Mouse (Mus musculus): ENCODE results near the gene Mex3a. TPM values are rescaled to one million over a fixed set of nuclear protein-coding genes. Genes with fewer than 3 reads are reported as not detected.
A peak's percentile ranks its signal among the peaks of the same experiment; 100 is the strongest.

Gene Mex3a
- polyA plus RNA-seq, 1 experiment from 2014 or later = 26.3 TPM

DNA sequence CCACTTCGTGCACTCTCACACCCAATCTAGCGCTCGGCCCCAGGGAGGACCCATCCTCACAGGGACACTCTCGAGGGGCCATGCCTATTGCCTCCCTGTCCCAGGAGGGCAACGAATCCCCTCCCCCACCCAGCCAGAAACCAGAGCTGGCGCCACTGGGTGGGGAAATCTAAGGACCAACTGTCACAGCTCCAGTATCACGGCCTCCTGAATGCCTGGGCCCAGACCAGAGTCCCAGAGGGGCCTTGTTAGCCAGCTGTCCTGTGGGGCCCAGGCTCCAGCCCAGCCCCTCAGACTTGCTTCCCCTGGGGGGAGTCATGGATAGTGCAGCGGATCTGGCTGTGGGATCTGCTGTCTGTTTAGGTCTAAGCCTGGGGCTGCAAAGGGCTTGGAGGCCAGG lies 4.6 kb upstream of the Mex3a start:
- Histone ChIP-seq H3K36me3 (ENCODE audit: control insufficient read depth, insufficient read depth, low read length) (peaks cover 9% of the 10 kb centered on the region; the same call in 1 of the 2 replicates), H3K4me1 (ENCODE audit: control insufficient read depth, insufficient read depth, low read length) (peaks cover 29% of the 10 kb centered on the region), H3K27me3 (ENCODE audit: control insufficient read depth, insufficient read depth, low read length) (no peaks in the 10 kb centered on the region), H3K4me3 (ENCODE audit: low read depth, low read length) (no peak overlapping the region), H3K9me3 (ENCODE audit: control insufficient read depth, low read depth, low read length) (no peaks in the 10 kb centered on the region), H3K4me2 (replicated peaks; ENCODE audit: low read depth, low read length) (0 out of 2 replicates have a peak overlapping the region, but pooled peaks have one; percentile 7), H3K27ac (ENCODE audit: low read length) (peak overlapping the region; percentile 11; the same call in 1 of the 2 replicates), H3K9ac (replicated peaks; ENCODE audit: low read depth, low read length) (peak overlapping the region; percentile 10; the same call in 1 of the 2 replicates)
- ATAC-seq (ENCODE audit: insufficient number of reproducible peaks, insufficient read depth, low FRiP score, low read depth) = no peak
- WGBS = 36% methylated on average over 8 of the region's 8 CpGs

DNA sequence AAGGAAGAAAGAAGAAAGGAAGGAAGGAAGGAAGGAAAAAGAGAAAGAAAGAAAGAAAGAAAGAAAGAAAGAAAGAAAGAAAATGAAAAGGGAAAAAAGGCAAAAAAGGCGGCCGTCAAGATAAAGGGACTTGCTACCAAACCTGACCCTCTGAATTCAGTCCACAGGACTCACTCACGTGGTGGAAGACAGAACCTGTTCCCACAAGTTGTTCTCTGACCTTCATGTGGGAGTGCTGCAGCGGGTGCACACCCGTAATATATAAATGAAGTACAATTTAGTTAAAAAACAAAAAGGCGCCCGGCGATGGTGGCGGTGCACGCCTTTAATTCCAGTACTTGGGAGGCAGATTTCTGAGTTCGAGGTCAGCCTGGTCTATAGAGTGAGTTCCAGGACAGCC lies 3.5 kb upstream of the Mex3a start:
- H3K4me2 ChIP-seq (replicated peaks; ENCODE audit: low read depth, low read length) = no peak overlapping the region
- H3K9ac ChIP-seq (replicated peaks; ENCODE audit: low read depth, low read length) = no peak overlapping the region

DNA sequence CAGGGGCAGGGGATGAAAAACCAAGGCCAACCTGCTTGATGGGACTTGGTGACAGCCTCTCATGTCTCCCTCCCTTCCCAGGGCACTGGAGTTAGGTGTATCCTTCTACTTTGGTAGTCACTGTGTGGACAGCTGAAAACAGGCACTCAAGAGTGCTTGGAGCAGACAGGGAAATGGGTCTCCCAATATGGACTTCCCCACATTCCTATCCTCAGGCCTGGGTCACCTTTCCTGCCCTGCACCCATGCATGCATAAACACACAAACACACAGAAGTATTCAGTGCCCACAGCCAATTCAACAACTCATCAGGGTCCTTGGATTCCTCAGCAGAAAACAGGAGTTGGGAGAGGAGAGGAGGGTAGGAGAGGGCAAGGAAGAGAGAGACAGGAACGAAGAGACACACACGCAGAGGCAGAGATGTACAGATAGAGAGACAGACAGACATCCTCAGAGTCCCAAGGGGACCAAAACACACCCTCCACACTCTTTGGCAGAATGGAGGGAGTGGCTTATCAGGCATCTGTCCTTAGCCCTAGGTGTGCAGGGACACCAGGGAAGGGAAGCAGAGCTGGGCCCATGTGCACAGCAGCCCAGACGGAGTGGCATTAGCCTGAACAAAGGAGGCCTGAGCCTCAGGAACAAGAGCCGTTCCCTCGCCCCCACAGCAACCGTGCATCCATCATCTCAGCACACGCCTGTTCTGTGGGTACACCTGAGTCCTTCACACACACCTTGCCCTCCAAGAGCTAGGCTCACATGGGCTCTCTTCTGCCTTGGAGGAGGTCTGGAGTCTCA lies 2.8 kb upstream of the Mex3a start:
- H3K9ac ChIP-seq (replicated peaks; ENCODE audit: low read depth, low read length) = peak overlapping the region; percentile 94; the same call in 1 of the 2 replicates
- H3K4me3 ChIP-seq (ENCODE audit: low read depth, low read length) = peak overlapping the region; percentile 67; the same call in 1 of the 2 replicates
- H3K4me2 ChIP-seq (replicated peaks; ENCODE audit: low read depth, low read length) = peak overlapping the region; percentile 91
- no peaks in the 10 kb centered on the region for H3K27me3 ChIP-seq (ENCODE audit: control insufficient read depth, insufficient read depth, low read length)
- no peak for ATAC-seq (ENCODE audit: insufficient number of reproducible peaks, insufficient read depth, low FRiP score, low read depth)
- no peaks in the 10 kb centered on the region for H3K9me3 ChIP-seq (ENCODE audit: control insufficient read depth, low read depth, low read length)
- peak overlapping the region; percentile 98; the same call in 1 of the 2 replicates for H3K27ac ChIP-seq (ENCODE audit: low read length)
- WGBS = 33% methylated on average over 7 of the region's 7 CpGs
- no peaks in the 10 kb centered on the region; the same call in 1 of the 2 replicates for H3K36me3 ChIP-seq (ENCODE audit: control insufficient read depth, insufficient read depth, low read length)
- H3K4me1 ChIP-seq (ENCODE audit: control insufficient read depth, insufficient read depth, low read length) = peaks cover 33% of the 10 kb centered on the region

More for the DNA sequence above, 3.5 kb upstream of the Mex3a start:
- 78% methylated on average over 11 of the region's 11 CpGs for WGBS
- H3K9me3 ChIP-seq (ENCODE audit: control insufficient read depth, low read depth, low read length) = no peaks in the 10 kb centered on the region
- H3K27ac ChIP-seq (ENCODE audit: low read length) = no peak overlapping the region
- H3K27me3 ChIP-seq (ENCODE audit: control insufficient read depth, insufficient read depth, low read length) = no peaks in the 10 kb centered on the region
- peaks cover 29% of the 10 kb centered on the region for H3K4me1 ChIP-seq (ENCODE audit: control insufficient read depth, insufficient read depth, low read length)
- no peak for ATAC-seq (ENCODE audit: insufficient number of reproducible peaks, insufficient read depth, low FRiP score, low read depth)
- peaks cover 4% of the 10 kb centered on the region; the same call in 1 of the 2 replicates for H3K36me3 ChIP-seq (ENCODE audit: control insufficient read depth, insufficient read depth, low read length)
- H3K4me3 ChIP-seq (ENCODE audit: low read depth, low read length) = no peak overlapping the region

DNA sequence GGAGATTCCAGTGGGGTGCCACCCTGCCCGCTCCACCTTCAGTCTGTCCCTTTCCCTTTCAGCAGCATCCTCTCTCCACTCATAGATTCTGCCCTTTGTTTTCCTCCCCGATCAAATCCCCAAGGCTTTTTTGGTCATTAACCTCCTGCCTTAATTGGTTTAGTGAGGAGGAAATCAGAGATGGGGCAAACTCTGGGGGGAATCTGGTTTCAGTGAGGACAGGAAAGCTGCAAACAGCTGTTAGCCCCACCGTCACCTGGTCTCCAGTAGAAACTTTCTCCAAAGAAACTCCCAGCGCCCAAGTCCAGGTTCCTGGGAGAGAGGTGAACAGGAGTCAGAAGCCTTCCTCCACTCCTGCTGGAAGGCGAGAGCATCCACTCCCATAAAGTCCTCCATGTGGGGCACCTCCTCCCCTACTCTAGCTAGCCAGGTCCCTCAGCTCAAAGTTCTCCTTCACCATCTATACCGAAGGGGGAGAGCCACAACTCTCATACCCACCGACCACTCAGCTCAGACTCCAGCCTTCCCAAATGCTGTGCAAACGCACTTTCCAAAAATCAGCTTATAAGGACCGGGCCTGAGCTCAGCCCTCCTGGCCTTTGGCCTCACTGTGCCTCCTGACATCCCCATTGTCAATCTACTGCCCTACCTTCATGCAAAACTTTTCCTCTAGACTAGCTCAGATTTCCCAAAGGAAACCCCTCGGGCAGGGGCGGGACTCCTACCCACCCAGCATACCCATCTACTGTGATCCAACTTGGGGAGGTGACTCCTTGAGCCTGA lies 1.9 kb upstream of the Mex3a start:
- H3K9me3 ChIP-seq (ENCODE audit: control insufficient read depth, low read depth, low read length) = no peaks in the 10 kb centered on the region
- ATAC-seq (ENCODE audit: insufficient number of reproducible peaks, insufficient read depth, low FRiP score, low read depth) = no peak
- no peaks in the 10 kb centered on the region for H3K27me3 ChIP-seq (ENCODE audit: control insufficient read depth, insufficient read depth, low read length)
- H3K9ac ChIP-seq (replicated peaks; ENCODE audit: low read depth, low read length) = peak overlapping the region; percentile 94
- H3K4me2 ChIP-seq (replicated peaks; ENCODE audit: low read depth, low read length) = peak overlapping the region; percentile 91
- WGBS = 13% methylated on average over 11 of the region's 11 CpGs
- H3K36me3 ChIP-seq (ENCODE audit: control insufficient read depth, insufficient read depth, low read length) = no peaks in the 10 kb centered on the region; the same call in 1 of the 2 replicates
- H3K4me3 ChIP-seq (ENCODE audit: low read depth, low read length) = peak overlapping the region; percentile 67
- peaks cover 41% of the 10 kb centered on the region for H3K4me1 ChIP-seq (ENCODE audit: control insufficient read depth, insufficient read depth, low read length)
- H3K27ac ChIP-seq (ENCODE audit: low read length) = peak overlapping the region; percentile 98

DNA sequence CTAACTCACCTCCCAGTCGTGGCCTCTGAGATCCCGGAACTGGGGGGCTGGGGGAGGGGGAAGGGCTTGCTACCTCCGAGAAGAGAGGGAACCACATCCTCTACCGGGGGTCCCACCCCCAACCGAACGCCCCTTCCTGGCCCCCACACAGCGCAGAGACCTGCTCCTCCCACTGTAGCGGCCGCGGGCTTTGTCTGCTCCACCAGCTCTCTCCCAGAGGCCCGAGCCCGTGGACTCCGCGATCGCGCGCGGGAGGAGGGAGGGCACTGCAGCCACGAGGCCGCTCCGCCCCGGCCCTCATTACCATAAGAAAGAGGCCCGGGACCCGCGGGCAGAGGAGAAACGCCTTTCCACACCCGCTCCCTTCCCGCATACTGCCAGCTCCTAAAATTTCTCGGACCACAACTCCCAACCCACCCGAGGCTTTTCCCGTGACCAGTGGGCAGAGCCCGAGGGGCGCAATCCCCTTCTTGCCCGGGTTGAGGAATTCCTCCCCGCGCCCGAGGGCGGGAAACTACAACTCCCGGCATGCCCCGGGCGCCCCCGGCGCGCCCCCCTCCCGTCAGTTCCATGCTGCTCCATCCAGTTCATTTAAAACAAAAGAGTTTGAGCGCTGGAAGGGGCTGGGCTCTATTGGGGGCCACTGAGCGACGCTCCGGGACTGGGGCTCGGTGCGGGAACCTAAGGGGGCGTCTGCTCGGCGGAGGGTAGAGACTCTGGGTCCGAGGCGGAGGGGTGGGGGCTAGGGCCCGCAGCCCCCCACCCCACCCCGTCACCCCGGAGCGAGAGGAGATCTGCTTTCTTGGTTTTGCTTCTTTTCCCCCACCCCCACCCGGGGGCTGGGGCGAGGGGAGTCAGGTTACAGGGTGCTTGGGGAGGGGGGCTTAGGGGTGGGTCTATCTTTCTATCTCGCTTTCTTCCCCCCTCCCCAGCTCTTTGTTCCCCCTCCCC lies 572 bp upstream of the Mex3a start:
- Histone ChIP-seq H3K27me3 (ENCODE audit: control insufficient read depth, insufficient read depth, low read length) (no peaks in the 10 kb centered on the region), H3K4me3 (ENCODE audit: low read depth, low read length) (peak overlapping the region; percentile 67), H3K36me3 (ENCODE audit: control insufficient read depth, insufficient read depth, low read length) (peaks cover 8% of the 10 kb centered on the region), H3K9ac (replicated peaks; ENCODE audit: low read depth, low read length) (peak overlapping the region; percentile 94), H3K4me1 (ENCODE audit: control insufficient read depth, insufficient read depth, low read length) (peaks cover 55% of the 10 kb centered on the region), H3K9me3 (ENCODE audit: control insufficient read depth, low read depth, low read length) (no peaks in the 10 kb centered on the region), H3K4me2 (replicated peaks; ENCODE audit: low read depth, low read length) (peak overlapping the region; percentile 91), H3K27ac (ENCODE audit: low read length) (peak overlapping the region; percentile 98)
- under 1% methylated on average over 54 of the region's 63 CpGs for WGBS
- peak; percentile 87 for ATAC-seq (ENCODE audit: insufficient number of reproducible peaks, insufficient read depth, low FRiP score, low read depth)

DNA sequence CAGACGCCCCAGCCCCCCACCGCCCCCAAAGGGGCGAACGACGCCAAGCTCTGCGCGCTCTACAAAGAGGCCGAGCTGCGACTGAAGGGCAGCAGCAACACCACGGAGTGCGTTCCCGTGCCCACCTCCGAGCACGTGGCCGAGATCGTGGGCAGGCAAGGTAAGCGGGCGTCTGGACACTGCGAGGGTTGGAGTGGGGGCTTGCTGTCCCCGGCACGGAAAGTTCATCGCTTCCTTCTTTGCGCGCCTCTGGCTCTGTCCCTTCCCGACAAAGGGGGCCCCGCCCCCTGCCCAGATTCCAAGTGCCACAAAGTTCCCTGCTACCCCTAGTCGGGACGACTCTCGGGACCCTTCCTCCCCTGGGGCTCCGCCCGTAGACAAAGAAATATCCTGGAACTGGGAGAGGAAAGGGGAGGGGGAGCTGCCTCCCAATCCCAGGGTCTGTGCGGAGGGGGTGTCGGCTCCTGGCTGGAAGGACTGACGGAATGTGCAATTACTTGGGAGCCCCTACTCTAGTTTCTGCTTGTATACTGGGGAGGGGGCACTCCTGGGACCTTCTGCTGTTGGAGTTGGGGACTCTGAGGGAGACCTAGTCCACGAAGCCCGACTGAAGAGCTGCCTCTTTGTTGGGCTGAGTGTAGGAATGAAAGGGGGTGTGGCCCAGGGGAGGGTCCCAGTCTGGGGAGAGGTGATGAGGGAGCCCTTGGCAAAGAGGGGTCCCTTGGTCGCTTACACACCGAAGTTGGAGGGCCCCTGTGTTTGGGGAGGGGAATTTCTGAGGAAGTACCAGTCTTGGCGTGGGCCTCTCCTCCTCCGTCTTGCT lies 705 bp downstream of the Mex3a start:
- Histone ChIP-seq H3K27me3 (ENCODE audit: control insufficient read depth, insufficient read depth, low read length) (no peaks in the 10 kb centered on the region), H3K36me3 (ENCODE audit: control insufficient read depth, insufficient read depth, low read length) (peaks cover 21% of the 10 kb centered on the region), H3K9ac (replicated peaks; ENCODE audit: low read depth, low read length) (peak overlapping the region; percentile 94), H3K4me1 (ENCODE audit: control insufficient read depth, insufficient read depth, low read length) (peaks cover 58% of the 10 kb centered on the region), H3K9me3 (ENCODE audit: control insufficient read depth, low read depth, low read length) (no peaks in the 10 kb centered on the region), H3K4me3 (ENCODE audit: low read depth, low read length) (peak overlapping the region; percentile 67), H3K27ac (ENCODE audit: low read length) (peak overlapping the region; percentile 98), H3K4me2 (replicated peaks; ENCODE audit: low read depth, low read length) (peak overlapping the region; percentile 74)
- ATAC-seq (ENCODE audit: insufficient number of reproducible peaks, insufficient read depth, low FRiP score, low read depth) = peak; percentile 9; the same call in 1 of the 2 replicates
- WGBS = under 1% methylated on average over 40 of the region's 40 CpGs

DNA sequence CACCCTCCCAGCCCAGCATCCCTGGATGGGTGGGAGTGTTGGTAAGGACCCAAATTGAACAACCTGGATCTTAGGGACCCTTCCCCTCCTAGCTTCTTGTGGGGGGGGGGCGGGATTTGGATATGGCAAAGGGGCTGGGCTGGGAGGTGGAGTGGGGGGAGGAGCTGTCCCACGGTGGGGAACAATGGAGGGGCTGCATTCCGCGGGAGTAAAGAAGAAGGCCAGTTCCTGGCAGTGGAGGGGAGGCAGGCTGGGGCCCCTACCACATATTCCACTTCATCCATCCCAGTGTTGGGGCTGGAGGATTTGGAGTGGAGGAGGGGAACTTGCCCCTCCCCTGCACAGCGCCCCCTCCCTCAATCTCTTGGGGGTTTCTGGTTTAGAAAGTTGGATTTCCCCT lies 1.5 kb downstream of the Mex3a start:
- no peak for ATAC-seq (ENCODE audit: insufficient number of reproducible peaks, insufficient read depth, low FRiP score, low read depth)
- Histone ChIP-seq H3K4me2 (replicated peaks; ENCODE audit: low read depth, low read length) (peak overlapping the region; percentile 74), H3K4me3 (ENCODE audit: low read depth, low read length) (peak overlapping the region; percentile 67), H3K9me3 (ENCODE audit: control insufficient read depth, low read depth, low read length) (no peaks in the 10 kb centered on the region), H3K9ac (replicated peaks; ENCODE audit: low read depth, low read length) (peak overlapping the region; percentile 94), H3K27ac (ENCODE audit: low read length) (peak overlapping the region; percentile 98; the same call in 1 of the 2 replicates), H3K4me1 (ENCODE audit: control insufficient read depth, insufficient read depth, low read length) (peaks cover 62% of the 10 kb centered on the region), H3K27me3 (ENCODE audit: control insufficient read depth, insufficient read depth, low read length) (no peaks in the 10 kb centered on the region), H3K36me3 (ENCODE audit: control insufficient read depth, insufficient read depth, low read length) (peaks cover 29% of the 10 kb centered on the region)
- 0% methylated on average over 5 of the region's 5 CpGs for WGBS

Data from stomach, embryonic 14.5 days (tissue).